Mouse (Mus musculus) hindbrain, embryonic 10.5 days (tissue): Measurements from ENCODE around the gene Atxn7l2. TPM values are rescaled to one million over a fixed set of nuclear protein-coding genes. Genes with fewer than 3 reads are reported as not detected.
"Not testable (repeated sequence)": the region's sequence is repeated elsewhere in the genome, so short reads cannot be mapped to it uniquely, and the experiment has no call there.

Experiments
- DNase-seq: peaks from one replicate; pipeline ENCODE4 v3.0.0-alpha.2; 2017; ENCODE audit warnings: low spot score
- H3K27ac ChIP-seq: fragments of 300-500 bp; sonication (generic); 2 replicates; pipeline ENCODE4 v1.5.1; 2016; ENCODE audit warnings: mild to moderate bottlenecking, moderate library complexity
- H3K27me3 ChIP-seq: fragments of 300-500 bp; sonication (generic); 2 replicates; pipeline ENCODE4 v1.6.1; 2016; ENCODE audit warnings: mild to moderate bottlenecking; ENCODE audit not compliant: poor library complexity, insufficient read depth, severe bottlenecking
- H3K36me3 ChIP-seq: fragments of 300-500 bp; sonication (generic); 2 replicates; pipeline ENCODE4 v1.6.1; 2016; ENCODE audit warnings: mild to moderate bottlenecking, moderate library complexity
- H3K4me1 ChIP-seq: fragments of 300-500 bp; sonication (generic); replicated peaks from 2 replicates; pipeline ENCODE4 v1.6.1; 2016; ENCODE audit warnings: mild to moderate bottlenecking
- H3K4me3 ChIP-seq: fragments of 300-500 bp; sonication (generic); 2 replicates; pipeline ENCODE4 v1.5.1; 2016; ENCODE audit warnings: mild to moderate bottlenecking, moderate library complexity
- H3K9me3 ChIP-seq: fragments of 300-500 bp; sonication (generic); 2 replicates; pipeline ENCODE4 v1.6.1; 2016; ENCODE audit warnings: mild to moderate bottlenecking, moderate library complexity
- WGBS: fragments of 180-500 bp; shearing (Covaris S2); methylation state at CpG from one replicate; pipeline ENCODE4 v1.1.7; 2016; 5-methylcytosine and 5-hydroxymethylcytosine counted together
- polyA plus RNA-seq: library from polyadenylated mRNA; unstranded; fragments of >200 nt; fragmentation: Nextera tagmentation; extraction: Ambion mirVana; gene quantifications from 2 replicates; pipeline ENCODE4 v1.2.1, GENCODE M21; 2016

The Atxn7l2 gene
- polyA plus RNA-seq, result 24.2 and 26.8 TPM in 2 replicates

- Histone ChIP-seq H3K9me3 (no peaks in the 10 kb centered on the region), H3K4me3 (peak within 1 kb of the TSS; percentile 76), H3K4me1 (peaks cover 31% of the 10 kb centered on the region), H3K27ac (peak within 1 kb of the TSS; percentile 99), H3K27me3 (no peaks in the 10 kb centered on the region), H3K36me3 (peaks cover 28% of the 10 kb centered on the region)
- WGBS, result 0% methylated on average over 14 of the region's 14 CpGs
- DNase-seq, result no peak
Observed at GRCm38 (mm10) chr3:108210771-108211139, at the start of gene Atxn7l2. Gene Atxn7l2, minus strand, starts transcription at chr3:108210934.

GRCm38 (mm10) chr3:108259319-108259718 lies 48.6 kb upstream of the Atxn7l2 start:
- 69% methylated on average over 3 of the region's 3 CpGs for WGBS
- H3K9me3 ChIP-seq, result no peaks in the 10 kb centered on the region
- H3K4me3 ChIP-seq, result no peak overlapping the region
- H3K36me3 ChIP-seq, result peaks cover 25% of the 10 kb centered on the region
- no peak overlapping the region for H3K27ac ChIP-seq
- no peaks in the 10 kb centered on the region for H3K27me3 ChIP-seq
- H3K4me1 ChIP-seq, result peaks cover 32% of the 10 kb centered on the region
- no peak for DNase-seq

- Histone ChIP-seq H3K4me1 (peaks cover 32% of the 10 kb centered on the region), H3K36me3 (peaks cover 13% of the 10 kb centered on the region), H3K9me3 (no peaks in the 10 kb centered on the region), H3K27ac (peak overlapping the region; percentile 85; the same call in 1 of the 2 replicates), H3K4me3 (peak overlapping the region; percentile 97), H3K27me3 (no peaks in the 10 kb centered on the region)
- no peak for DNase-seq
- 80% methylated on average over 3 of the region's 3 CpGs for WGBS
Observed at GRCm38 (mm10) chr3:108257831-108258500, 47.2 kb upstream of the Atxn7l2 start.

GRCm38 (mm10) chr3:108256719-108257637 lies 46.2 kb upstream of the Atxn7l2 start, which contains the start of gene Psma5:
Gene Psma5, plus strand, starts transcription at chr3:108256926.
- WGBS, result under 1% methylated on average over 79 of the region's 79 CpGs
- H3K9me3 ChIP-seq, result no peaks in the 10 kb centered on the region
- peaks cover 32% of the 10 kb centered on the region for H3K4me1 ChIP-seq
- H3K27me3 ChIP-seq, result no peaks in the 10 kb centered on the region
- peak within 1 kb of the TSS; percentile 97 for H3K4me3 ChIP-seq
- H3K36me3 ChIP-seq, result peaks cover 3% of the 10 kb centered on the region
- peak within 1 kb of the TSS; percentile 85 for H3K27ac ChIP-seq
- DNase-seq, result peak; percentile 97

GRCm38 (mm10) chr3:108246857-108247256 lies 36.1 kb upstream of the Atxn7l2 start:
- no peak for DNase-seq
- no peaks in the 10 kb centered on the region for H3K36me3 ChIP-seq
- no peak overlapping the region for H3K27ac ChIP-seq
- WGBS, result 90% methylated on average over 2 of the region's 2 CpGs
- H3K4me3 ChIP-seq, result no peak overlapping the region
- no peaks in the 10 kb centered on the region for H3K9me3 ChIP-seq
- H3K27me3 ChIP-seq, result no peaks in the 10 kb centered on the region
- no peaks in the 10 kb centered on the region for H3K4me1 ChIP-seq

GRCm38 (mm10) chr3:108241243-108241839 lies 30.6 kb upstream of the Atxn7l2 start:
- H3K9me3 ChIP-seq, result no peaks in the 10 kb centered on the region
- no peak overlapping the region for H3K4me3 ChIP-seq
- H3K4me1 ChIP-seq, result no peaks in the 10 kb centered on the region
- H3K27me3 ChIP-seq, result no peaks in the 10 kb centered on the region
- no peak for DNase-seq
- no peak overlapping the region for H3K27ac ChIP-seq
- no peaks in the 10 kb centered on the region for H3K36me3 ChIP-seq
- WGBS, result 93% methylated on average over 3 of the region's 3 CpGs

GRCm38 (mm10) chr3:108237474-108238102 lies 26.9 kb upstream of the Atxn7l2 start:
- H3K9me3 ChIP-seq, H3K27ac ChIP-seq, H3K4me1 ChIP-seq, H3K36me3 ChIP-seq, DNase-seq, H3K4me3 ChIP-seq, H3K27me3 ChIP-seq: not testable (repeated sequence)
- WGBS, result 88% methylated on average over 4 of the region's 4 CpGs

GRCm38 (mm10) chr3:108231646-108232045 lies 20.9 kb upstream of the Atxn7l2 start:
- no peak for DNase-seq
- Histone ChIP-seq H3K4me3 (no peak overlapping the region), H3K4me1 (peaks cover 5% of the 10 kb centered on the region), H3K36me3 (no peaks in the 10 kb centered on the region), H3K9me3 (no peaks in the 10 kb centered on the region), H3K27ac (no peak overlapping the region), H3K27me3 (peaks cover 20% of the 10 kb centered on the region)
- WGBS, result 83% methylated on average over 4 of the region's 4 CpGs

- H3K36me3 ChIP-seq, result no peaks in the 10 kb centered on the region
- WGBS, result 76% methylated on average over 2 of the region's 2 CpGs
- no peak overlapping the region for H3K27ac ChIP-seq
- no peaks in the 10 kb centered on the region for H3K9me3 ChIP-seq
- no peak overlapping the region for H3K4me3 ChIP-seq
- DNase-seq, result no peak
- H3K4me1 ChIP-seq, result peaks cover 17% of the 10 kb centered on the region
- peaks cover 61% of the 10 kb centered on the region for H3K27me3 ChIP-seq
Observed at GRCm38 (mm10) chr3:108227521-108227920, 16.8 kb upstream of the Atxn7l2 start.

GRCm38 (mm10) chr3:108226558-108227350 lies 16.0 kb upstream of the Atxn7l2 start, which contains the start of gene Sypl2:
Gene Sypl2, minus strand, starts transcription at chr3:108226648.
- peaks cover 17% of the 10 kb centered on the region for H3K4me1 ChIP-seq
- H3K9me3 ChIP-seq, result no peaks in the 10 kb centered on the region
- peak within 1 kb of the TSS; percentile 56 for H3K4me3 ChIP-seq
- DNase-seq, result peak; percentile 69
- no peaks in the 10 kb centered on the region for H3K36me3 ChIP-seq
- peak within 1 kb of the TSS; percentile 82 for H3K27ac ChIP-seq
- 3% methylated on average over 44 of the region's 44 CpGs for WGBS
- peaks cover 64% of the 10 kb centered on the region for H3K27me3 ChIP-seq

- Histone ChIP-seq H3K27ac (peak overlapping the region; percentile 82), H3K4me1 (peaks cover 17% of the 10 kb centered on the region), H3K9me3 (no peaks in the 10 kb centered on the region), H3K36me3 (no peaks in the 10 kb centered on the region), H3K27me3 (peaks cover 64% of the 10 kb centered on the region), H3K4me3 (peak overlapping the region; percentile 56)
- DNase-seq, result peak; percentile 50
- WGBS, result 2% methylated on average over 67 of the region's 67 CpGs
Observed at GRCm38 (mm10) chr3:108225711-108226557, 15.2 kb upstream of the Atxn7l2 start.
